Mouse (Mus musculus): ENCODE measurements around the gene Top2a. TPM values are rescaled to one million over a fixed set of nuclear protein-coding genes. Genes with fewer than 3 reads are reported as not detected.
A peak's percentile ranks its signal among the peaks of the same experiment; 100 is the strongest.

The Top2a gene
- total RNA-seq, 1 experiment from 2014 or later: 2.9 TPM

- no peak for ATAC-seq (ENCODE audit: extremely low read depth, insufficient number of reproducible peaks, low FRiP score, poor library complexity, severe bottlenecking)
Measured at GRCm38 (mm10) chr11:98954801-98955706, 68.9 kb downstream of the Top2a start.

GRCm38 (mm10) chr11:98954373-98954772 is 69.6 kb downstream of the Top2a start:
- 0 out of 2 replicates have a peak, but pooled peaks have one; percentile 7 for ATAC-seq (ENCODE audit: extremely low read depth, insufficient number of reproducible peaks, low FRiP score, poor library complexity, severe bottlenecking)

- no peak for ATAC-seq (ENCODE audit: extremely low read depth, insufficient number of reproducible peaks, low FRiP score, poor library complexity, severe bottlenecking)
Measured at GRCm38 (mm10) chr11:98953835-98954320, 70.1 kb downstream of the Top2a start.

- ATAC-seq (ENCODE audit: extremely low read depth, insufficient number of reproducible peaks, low FRiP score, poor library complexity, severe bottlenecking): no peak
Measured at GRCm38 (mm10) chr11:98953361-98953760, 70.6 kb downstream of the Top2a start.

- peak; percentile 50 for ATAC-seq (ENCODE audit: extremely low read depth, insufficient number of reproducible peaks, low FRiP score, poor library complexity, severe bottlenecking)
Measured at GRCm38 (mm10) chr11:98952736-98953135, 71.3 kb downstream of the Top2a start.

- ATAC-seq (ENCODE audit: extremely low read depth, insufficient number of reproducible peaks, low FRiP score, poor library complexity, severe bottlenecking): no peak
Measured at GRCm38 (mm10) chr11:98952111-98952510, 71.9 kb downstream of the Top2a start.

GRCm38 (mm10) chr11:98951026-98951906 is 72.7 kb downstream of the Top2a start:
- ATAC-seq (ENCODE audit: extremely low read depth, insufficient number of reproducible peaks, low FRiP score, poor library complexity, severe bottlenecking): no peak

GRCm38 (mm10) chr11:98950484-98950883 is 73.5 kb downstream of the Top2a start:
- ATAC-seq (ENCODE audit: extremely low read depth, insufficient number of reproducible peaks, low FRiP score, poor library complexity, severe bottlenecking): no peak

- no peak for ATAC-seq (ENCODE audit: extremely low read depth, insufficient number of reproducible peaks, low FRiP score, poor library complexity, severe bottlenecking)
Measured at GRCm38 (mm10) chr11:98949958-98950460, 74.0 kb downstream of the Top2a start.

GRCm38 (mm10) chr11:98949242-98949957 is 74.6 kb downstream of the Top2a start:
- no peak for ATAC-seq (ENCODE audit: extremely low read depth, insufficient number of reproducible peaks, low FRiP score, poor library complexity, severe bottlenecking)

GRCm38 (mm10) chr11:98947969-98948569 is 75.9 kb downstream of the Top2a start:
- peak; percentile 23; the same call in 1 of the 2 replicates for ATAC-seq (ENCODE audit: extremely low read depth, insufficient number of reproducible peaks, low FRiP score, poor library complexity, severe bottlenecking)

- no peak for ATAC-seq (ENCODE audit: extremely low read depth, insufficient number of reproducible peaks, low FRiP score, poor library complexity, severe bottlenecking)
Measured at GRCm38 (mm10) chr11:98945605-98945977, 78.4 kb downstream of the Top2a start.

- ATAC-seq (ENCODE audit: extremely low read depth, insufficient number of reproducible peaks, low FRiP score, poor library complexity, severe bottlenecking): no peak
Measured at GRCm38 (mm10) chr11:98944897-98945604, 78.9 kb downstream of the Top2a start.

GRCm38 (mm10) chr11:98943741-98944461 is 80.1 kb downstream of the Top2a start:
- ATAC-seq (ENCODE audit: extremely low read depth, insufficient number of reproducible peaks, low FRiP score, poor library complexity, severe bottlenecking): no peak

Data from neutrophil, adult 5-6 weeks (primary cell).